Mouse (Mus musculus): ENCODE measurements at regions not wholly inside any gene's neighbourhood (a gene's known extent, or its start where the extent isn't known, plus 50 kb on each side); places are given as distances from the start of the nearest gene placed in this dataset.

GRCm38 (mm10) chr1:21132340-21132739 is 53.3 kb upstream of the Tram2 start:
- DNase-seq (ENCODE audit: low read depth): no peak

- no peak for DNase-seq (ENCODE audit: low read depth)
These were observed 67.9 kb upstream of the Tram2 start for GRCm38 (mm10) chr1:21146961-21147360.

GRCm38 (mm10) chr1:21161742-21162141 is 56.6 kb upstream of the Tmem14a start:
- no peak for DNase-seq (ENCODE audit: low read depth)

GRCm38 (mm10) chr1:21166287-21166733 is 52.1 kb upstream of the Tmem14a start:
- peak; percentile 42 for DNase-seq (ENCODE audit: low read depth)

- DNase-seq (ENCODE audit: low read depth): no peak
These were observed 51.6 kb upstream of the Tmem14a start for GRCm38 (mm10) chr1:21166762-21167161.
